Mouse (Mus musculus) colon, adult 2 months (tissue): Measurements from ENCODE around the gene Olfr781. TPM values are rescaled to one million over a fixed set of nuclear protein-coding genes. Genes with fewer than 3 reads are reported as not detected.

Experiments used
- polyA plus RNA-seq: library from polyadenylated mRNA; depleted of rRNA; stranded (reverse); fragments of >200 nt; gene quantifications from 2 replicates; pipeline ENCODE4 v1.2.3, GENCODE M21; 2012; rRNA removed

Olfr781 gene
- not detected in 2 replicates for polyA plus RNA-seq

DNA sequence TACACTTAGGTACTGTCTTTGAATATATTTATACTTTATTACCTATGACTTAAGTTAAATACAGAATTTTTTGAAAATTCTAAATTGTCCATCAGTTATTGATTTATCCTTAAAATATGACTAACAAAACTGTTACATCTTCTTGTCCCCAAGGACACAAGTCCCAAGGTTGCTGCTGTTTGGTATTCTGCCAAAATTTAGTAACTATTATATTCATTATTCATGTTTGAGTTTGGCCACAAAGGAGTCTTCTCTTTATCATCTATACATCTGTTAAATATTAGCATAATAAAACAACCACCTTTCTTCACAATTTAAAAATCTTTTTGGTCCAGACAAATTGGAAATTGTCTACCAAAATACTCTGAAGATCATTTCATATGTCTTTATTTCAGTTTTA, at the start of gene Olfr781:
Gene Olfr781 (plus strand): TSS at position 301 of the 400 bp plus-strand sequence.

DNA sequence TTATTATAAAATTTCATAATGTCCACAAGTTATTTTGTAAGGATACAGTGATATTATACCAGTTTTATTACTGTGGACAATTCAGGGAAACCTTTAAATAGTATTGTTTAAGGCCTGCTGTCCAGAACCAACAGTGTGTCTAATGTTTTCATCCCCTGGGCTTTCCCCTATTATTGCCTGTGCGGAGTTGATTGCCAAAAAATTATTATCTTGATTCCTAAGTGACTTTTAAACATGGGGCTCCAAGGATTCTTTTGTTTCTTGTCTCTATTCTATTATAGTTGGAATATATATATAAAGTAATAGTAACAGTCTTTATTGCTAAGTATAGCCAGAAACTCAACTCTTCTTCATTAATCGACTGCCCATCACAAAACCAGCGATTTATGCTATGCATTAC, 10.8 kb upstream of the Olfr781 start, which contains the start of gene Olfr780:
Gene Olfr780 (plus strand): TSS at position 301 of the 400 bp plus-strand sequence.

DNA sequence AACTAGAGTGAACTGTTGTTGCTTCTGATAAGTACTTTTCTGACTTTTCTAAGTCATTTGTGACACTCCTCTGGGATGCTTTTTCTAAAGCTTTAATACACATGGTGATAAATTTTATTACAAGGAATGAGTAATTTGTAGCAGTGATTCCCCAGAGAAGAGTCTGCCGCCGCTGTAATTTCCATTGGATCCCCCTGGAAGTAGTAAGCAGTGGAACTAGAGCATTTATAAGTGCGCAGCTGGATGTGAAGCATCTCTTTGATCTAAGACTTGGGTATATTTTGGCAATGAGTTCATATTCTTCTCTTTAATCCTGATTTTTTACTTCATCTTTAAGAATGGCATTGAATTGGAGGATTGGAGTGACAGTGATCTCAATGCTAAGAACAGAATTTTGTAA, 19.9 kb downstream of the Olfr781 start, which contains the start of gene Olfr782:
Gene Olfr782 (plus strand): TSS at position 301 of the 400 bp plus-strand sequence.

Other genes with a start within 250 kb of the Olfr781 start
- gene Olfr767, start 245.9 kb upstream of the Olfr781 start, polyA plus RNA-seq = not detected in 2 replicates
- not detected in 2 replicates for gene Olfr768, start 229.5 kb upstream of the Olfr781 start, polyA plus RNA-seq
- not detected in 2 replicates for gene Olfr769, start 211.0 kb upstream of the Olfr781 start, polyA plus RNA-seq
- gene Olfr770, start 189.9 kb upstream of the Olfr781 start, polyA plus RNA-seq = not detected in 2 replicates
- not detected in 2 replicates for gene Olfr771, start 164.1 kb upstream of the Olfr781 start, polyA plus RNA-seq
- not detected in 2 replicates for gene Olfr772, start 150.9 kb upstream of the Olfr781 start, polyA plus RNA-seq
- gene Olfr773, start 141.4 kb upstream of the Olfr781 start, polyA plus RNA-seq = not detected in 2 replicates
- gene Olfr774, start 92.7 kb upstream of the Olfr781 start, polyA plus RNA-seq = not detected in 2 replicates
- not detected in 2 replicates for gene Olfr775, start 80.4 kb upstream of the Olfr781 start, polyA plus RNA-seq
- gene Olfr776, start 69.7 kb upstream of the Olfr781 start, polyA plus RNA-seq = not detected in 2 replicates
- gene Olfr777, start 57.4 kb upstream of the Olfr781 start, polyA plus RNA-seq = not detected in 2 replicates
- gene Olfr780, start 10.7 kb upstream of the Olfr781 start, polyA plus RNA-seq = not detected in 2 replicates
- gene Olfr782, start 20.0 kb downstream of the Olfr781 start, polyA plus RNA-seq = not detected in 2 replicates
- 0.06 TPM in 2 replicates for gene Olfr784, start 55.2 kb downstream of the Olfr781 start, polyA plus RNA-seq
- not detected in 2 replicates for gene Olfr785, start 76.6 kb downstream of the Olfr781 start, polyA plus RNA-seq
- not detected in 2 replicates for gene Olfr786, start 98.5 kb downstream of the Olfr781 start, polyA plus RNA-seq
- gene Olfr787, start 133.0 kb downstream of the Olfr781 start, polyA plus RNA-seq = not detected in 2 replicates
- gene Olfr788, start 142.1 kb downstream of the Olfr781 start, polyA plus RNA-seq = not detected in 2 replicates
- gene Olfr789, start 155.9 kb downstream of the Olfr781 start, polyA plus RNA-seq = not detected in 2 replicates
- not detected in 2 replicates for gene Olfr790, start 169.6 kb downstream of the Olfr781 start, polyA plus RNA-seq
- not detected in 2 replicates for gene Olfr791, start 192.9 kb downstream of the Olfr781 start, polyA plus RNA-seq
- not detected in 2 replicates for gene Olfr792, start 210.3 kb downstream of the Olfr781 start, polyA plus RNA-seq
- gene Olfr794, start 238.8 kb downstream of the Olfr781 start, polyA plus RNA-seq = not detected in 2 replicates